Mouse (Mus musculus) limb, embryonic 14.5 days (tissue): ENCODE measurements at regions not wholly inside any gene's neighbourhood (a gene's known extent, or its start where the extent isn't known, plus 50 kb on each side); places are given as distances from the start of the nearest gene placed in this dataset.

Source experiments
- ATAC-seq: fragments of 200-750 bp; cut with Nextera tagmentation; 2 replicates; pipeline ENCODE4 v1.8.0; 2017; ENCODE audit warnings: low read depth, moderate number of reproducible peaks, moderate TSS enrichment; ENCODE audit not compliant: low FRiP score
- DNase-seq: peaks from one replicate; pipeline ENCODE4 v3.0.0-alpha.2; 2015; ENCODE audit warnings: low spot score
- H3K27ac ChIP-seq: fragments of 300-500 bp; sonication (generic); replicated peaks from 2 replicates; pipeline ENCODE4 v1.5.1; 2014; ENCODE audit warnings: low read depth, mild to moderate bottlenecking, low read length, moderate library complexity, mixed read lengths
- H3K27me3 ChIP-seq: fragments of 300-500 bp; sonication (generic); 2 replicates; pipeline ENCODE4 v1.6.1; 2014; ENCODE audit warnings: low read length, mixed read lengths; ENCODE audit not compliant: control insufficient read depth, insufficient read depth
- H3K36me3 ChIP-seq: fragments of 300-500 bp; sonication (generic); 2 replicates; pipeline ENCODE4 v1.6.1; 2014; ENCODE audit warnings: mild to moderate bottlenecking, low read length, moderate library complexity, mixed read lengths; ENCODE audit not compliant: control insufficient read depth, insufficient read depth
- H3K4me1 ChIP-seq: fragments of 300-500 bp; sonication (generic); 2 replicates; pipeline ENCODE4 v1.6.1; 2014; ENCODE audit warnings: antibody characterized with exemption, low read length, mixed read lengths; ENCODE audit not compliant: control insufficient read depth, insufficient read depth
- H3K4me2 ChIP-seq: fragments of 300-500 bp; sonication (generic); replicated peaks from 2 replicates; pipeline ENCODE4 v1.6.1; 2014; ENCODE audit warnings: low read depth, mild to moderate bottlenecking, low read length, moderate library complexity; ENCODE audit not compliant: severe bottlenecking
- H3K4me3 ChIP-seq: fragments of 300-500 bp; sonication (generic); replicated peaks from 2 replicates; pipeline ENCODE4 v1.5.1; 2014; ENCODE audit warnings: low read length
- H3K9ac ChIP-seq: fragments of 300-500 bp; sonication (generic); 2 replicates; pipeline ENCODE4 v1.6.1; 2014; ENCODE audit warnings: mild to moderate bottlenecking, low read depth, low read length, moderate library complexity; ENCODE audit not compliant: severe bottlenecking
- H3K9me3 ChIP-seq: fragments of 300-500 bp; sonication (generic); 2 replicates; pipeline ENCODE4 v1.6.1; 2016; ENCODE audit warnings: low read length; ENCODE audit not compliant: control insufficient read depth
- POLR2A ChIP-seq: fragments of 200-500 bp; IDR thresholded peaks from 2 replicates; pipeline ENCODE4 v1.8.0; 2012; ENCODE audit warnings: inconsistent platforms, mild to moderate bottlenecking, moderate library complexity, borderline replicate concordance; ENCODE audit not compliant: insufficient read depth, insufficient read length; ENCODE audit errors: extremely low read depth
- WGBS: fragments of 180-500 bp; shearing (Covaris S2); extraction: QIAGEN DNeasy Blood & Tissue Kit; methylation state at CpG from one replicate; pipeline ENCODE4 v1.1.7; 2014; 5-methylcytosine and 5-hydroxymethylcytosine counted together

DNA sequence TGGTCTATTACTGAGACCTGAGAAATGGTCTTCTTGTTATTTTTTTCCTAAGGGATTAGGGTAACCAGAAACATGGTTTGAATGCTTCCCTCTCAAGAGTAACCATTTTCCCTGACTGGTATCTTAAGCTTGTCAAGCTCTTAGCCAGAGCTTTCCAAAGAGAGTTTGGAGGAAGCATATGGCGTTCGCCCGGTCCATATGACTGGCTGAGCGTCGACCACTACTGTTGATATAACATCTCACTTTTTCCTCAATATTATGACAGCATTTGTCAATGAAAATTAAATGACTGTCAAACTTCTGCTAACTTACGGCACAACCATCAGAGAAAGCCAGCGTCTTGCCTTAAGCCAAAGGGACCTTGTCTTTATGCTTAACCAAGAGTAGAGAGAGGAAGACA is 383.2 kb downstream of the Zfp536 start:
- no peak for ATAC-seq
- Histone ChIP-seq H3K4me1 (no peaks in the 10 kb centered on the region), H3K4me2 (no peak overlapping the region), H3K27ac (no peak overlapping the region), H3K9ac (no peak overlapping the region), H3K27me3 (no peaks in the 10 kb centered on the region), H3K36me3 (no peaks in the 10 kb centered on the region), H3K4me3 (no peak overlapping the region), H3K9me3 (no peaks in the 10 kb centered on the region)
- DNase-seq: no peak
- WGBS: 96% methylated on average over 7 of the region's 7 CpGs
- TF ChIP-seq POLR2A: no peak

DNA sequence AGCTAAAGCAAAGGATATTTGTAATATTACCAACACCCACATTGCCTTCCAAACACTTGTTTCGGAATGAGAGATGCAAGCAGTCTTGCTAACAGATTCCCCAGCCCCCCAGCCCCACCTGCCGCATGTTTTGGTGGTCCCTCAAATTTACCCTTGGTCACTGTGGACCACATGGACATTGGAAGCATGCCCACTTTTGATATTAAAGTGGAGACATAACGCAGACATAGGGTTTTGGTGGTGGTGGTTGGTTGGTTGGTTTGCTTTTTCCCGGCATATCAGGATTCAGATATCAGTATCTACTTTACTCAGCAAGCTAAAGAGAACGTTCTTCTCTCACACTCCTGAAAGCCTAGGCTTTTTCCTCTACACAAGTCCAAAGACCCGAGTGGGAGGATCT is 381.3 kb downstream of the Zfp536 start:
- Histone ChIP-seq H3K27me3 (no peaks in the 10 kb centered on the region), H3K9ac (no peak overlapping the region), H3K27ac (no peak overlapping the region), H3K4me3 (no peak overlapping the region), H3K36me3 (no peaks in the 10 kb centered on the region), H3K9me3 (no peaks in the 10 kb centered on the region), H3K4me2 (no peak overlapping the region), H3K4me1 (peaks cover 3% of the 10 kb centered on the region; the same call in 1 of the 2 replicates)
- no peak for ATAC-seq
- TF ChIP-seq POLR2A: no peak
- no peak for DNase-seq
- 82% methylated on average over 6 of the region's 6 CpGs for WGBS

DNA sequence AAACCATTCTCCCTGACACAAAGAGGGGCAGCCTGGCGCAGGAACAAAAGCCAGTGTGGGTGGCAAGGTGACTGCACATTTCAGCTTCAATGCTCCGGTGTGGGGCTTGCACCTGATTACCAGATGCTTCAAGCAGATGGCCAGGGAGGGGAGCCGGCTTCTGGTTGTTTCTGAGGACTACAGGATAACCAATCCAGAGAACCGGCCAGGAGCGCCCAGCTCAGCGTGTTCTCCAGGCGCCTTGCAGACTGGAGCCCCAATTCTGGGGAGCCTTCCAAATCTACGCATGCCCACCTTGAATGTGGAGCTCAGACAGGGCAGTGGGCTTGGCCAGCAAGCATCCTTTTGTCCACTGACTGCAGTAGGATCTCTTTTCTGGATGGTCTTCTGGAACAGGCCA is 380.8 kb downstream of the Zfp536 start:
- Histone ChIP-seq H3K4me1 (peaks cover 3% of the 10 kb centered on the region; the same call in 1 of the 2 replicates), H3K9ac (no peak overlapping the region), H3K27ac (no peak overlapping the region), H3K27me3 (no peaks in the 10 kb centered on the region), H3K9me3 (no peaks in the 10 kb centered on the region), H3K4me2 (no peak overlapping the region), H3K4me3 (no peak overlapping the region), H3K36me3 (no peaks in the 10 kb centered on the region)
- WGBS: 72% methylated on average over 8 of the region's 8 CpGs
- DNase-seq: no peak
- no peak for TF ChIP-seq POLR2A
- ATAC-seq: no peak

DNA sequence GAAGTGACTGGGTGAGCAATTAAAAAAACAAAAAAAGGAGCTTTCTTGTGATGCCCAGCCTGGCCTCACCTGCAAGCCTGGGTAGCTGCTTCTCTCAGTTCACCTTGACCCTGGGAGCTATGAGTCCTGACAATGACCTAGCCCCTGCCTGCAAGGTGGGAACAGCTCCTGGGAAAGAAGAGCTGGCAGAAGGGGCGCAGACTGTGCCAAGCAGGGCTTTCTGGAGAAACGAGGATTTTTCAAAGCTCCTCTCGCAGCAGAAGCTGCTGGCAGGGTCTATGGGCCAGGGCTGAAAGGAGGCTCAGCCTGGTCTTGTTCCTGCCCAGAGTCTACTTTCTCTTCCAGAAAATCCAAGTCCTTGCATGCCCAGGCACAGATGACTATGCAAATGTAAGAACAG is 380.4 kb downstream of the Zfp536 start:
- no peaks in the 10 kb centered on the region for H3K36me3 ChIP-seq
- no peak overlapping the region for H3K9ac ChIP-seq
- no peak for DNase-seq

DNA sequence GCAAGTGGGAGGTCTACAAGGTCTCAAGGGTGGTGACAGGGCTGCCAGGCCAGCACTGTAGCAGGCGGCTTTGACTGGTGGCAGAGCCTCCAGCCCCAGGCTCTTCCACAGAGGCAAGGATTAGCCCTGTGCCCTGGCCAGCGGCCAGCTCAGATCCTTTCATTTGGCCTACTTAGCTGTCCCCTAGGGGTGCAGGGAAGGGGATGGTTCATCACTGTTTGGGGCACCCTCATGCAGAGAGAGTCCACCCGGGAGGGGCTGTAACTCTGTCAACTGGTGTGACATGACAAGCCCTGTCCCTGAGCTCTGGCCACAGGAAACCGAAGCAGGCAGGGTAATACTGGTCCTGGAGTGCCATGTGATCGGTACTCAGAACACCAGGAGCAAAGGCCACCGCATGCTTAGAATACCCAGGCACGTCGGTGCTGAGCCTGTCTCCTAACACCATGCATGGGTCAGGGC is 378.4 kb downstream of the Zfp536 start:
- no peak for TF ChIP-seq POLR2A
- no peak overlapping the region for H3K9ac ChIP-seq
- 61% methylated on average over 8 of the region's 8 CpGs for WGBS
- no peak for DNase-seq
- no peak overlapping the region for H3K27ac ChIP-seq
- no peaks in the 10 kb centered on the region for H3K27me3 ChIP-seq
- no peak overlapping the region for H3K4me2 ChIP-seq
- H3K36me3 ChIP-seq: no peaks in the 10 kb centered on the region
- ATAC-seq: no peak
- peaks cover 3% of the 10 kb centered on the region; the same call in 1 of the 2 replicates for H3K4me1 ChIP-seq
- no peaks in the 10 kb centered on the region for H3K9me3 ChIP-seq
- no peak overlapping the region for H3K4me3 ChIP-seq

More for the DNA sequence above, 380.4 kb downstream of the Zfp536 start:
- H3K4me2 ChIP-seq: no peak overlapping the region
- H3K4me3 ChIP-seq: no peak overlapping the region
- ATAC-seq: no peak
- no peak overlapping the region for H3K27ac ChIP-seq
- H3K4me1 ChIP-seq: peaks cover 3% of the 10 kb centered on the region; the same call in 1 of the 2 replicates
- TF ChIP-seq POLR2A: no peak
- H3K9me3 ChIP-seq: no peaks in the 10 kb centered on the region
- no peaks in the 10 kb centered on the region for H3K27me3 ChIP-seq
- WGBS: 69% methylated on average over 3 of the region's 3 CpGs
